Mouse (Mus musculus): Measurements from ENCODE around the gene Pbld1.

Pbld1 gene

DNA sequence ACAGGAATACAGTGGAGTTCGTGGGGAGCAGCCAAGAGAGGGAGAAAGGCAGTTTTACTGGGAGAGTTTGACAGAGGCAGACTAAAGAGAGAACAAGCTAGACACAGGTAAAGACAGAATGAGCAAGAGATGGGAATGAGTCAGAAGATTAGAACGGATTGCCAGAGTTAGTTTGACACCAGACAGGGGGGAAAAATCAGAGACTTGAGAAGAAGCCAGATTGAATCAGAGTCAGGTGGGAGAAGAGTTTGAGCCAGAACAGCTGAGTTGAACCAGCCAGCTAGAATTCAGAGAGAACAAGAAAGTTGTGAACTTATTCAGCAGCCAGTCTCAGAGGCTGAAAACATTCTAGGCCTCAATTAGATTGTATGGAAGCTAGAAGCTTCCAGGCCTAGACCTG, at the start of gene Pbld1:
Gene Pbld1, plus strand, starts transcription at position 301 of the 400 bp plus-strand sequence.
- in situ Hi-C loops (cut with MboI; ENCODE audit: low pct_unique_long_range_greater_than_20kb in 1 of 2, low sequenced_read_pairs in 2 of 2, unreplicated experiment in 1 of 2): loop anchor here in 1 of 2 experiments (10.0 kb wide), 1 partner anchor 75 kb away; the partner anchor contains the start of gene Rufy2

GRCm38 (mm10) chr10:63010268-63010667, 49.7 kb upstream of the Pbld1 start:
- in situ Hi-C loops (cut with MboI; ENCODE audit: low pct_unique_long_range_greater_than_20kb in 1 of 2, low sequenced_read_pairs in 2 of 2, unreplicated experiment in 1 of 2): no loop called here

DNA sequence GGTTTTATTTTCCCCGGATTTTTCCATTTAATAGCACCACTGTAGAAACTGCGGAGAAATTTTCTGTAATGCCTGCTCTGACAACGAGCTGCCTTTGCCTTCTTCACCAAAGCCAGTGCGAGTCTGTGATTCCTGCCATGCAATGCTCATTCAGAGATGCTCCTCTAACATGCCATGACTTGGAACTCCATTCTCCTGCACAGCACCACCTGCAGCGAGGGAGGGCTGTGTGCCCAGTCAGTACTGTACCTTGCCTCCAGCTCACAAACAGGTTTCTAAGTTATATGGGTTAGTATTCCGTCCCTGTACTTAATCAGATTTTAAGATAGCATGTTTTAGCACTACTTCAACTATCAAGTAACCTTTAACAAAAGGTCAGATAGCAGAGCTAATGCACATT, 48.4 kb upstream of the Pbld1 start:
- in situ Hi-C loops (cut with MboI; ENCODE audit: low pct_unique_long_range_greater_than_20kb in 1 of 2, low sequenced_read_pairs in 2 of 2, unreplicated experiment in 1 of 2): no loop called here

GRCm38 (mm10) chr10:63013476-63013875, 46.5 kb upstream of the Pbld1 start:
- in situ Hi-C loops (cut with MboI; ENCODE audit: low pct_unique_long_range_greater_than_20kb in 1 of 2, low sequenced_read_pairs in 2 of 2, unreplicated experiment in 1 of 2): no loop called here

- in situ Hi-C loops (cut with MboI; ENCODE audit: low pct_unique_long_range_greater_than_20kb in 1 of 2, low sequenced_read_pairs in 2 of 2, unreplicated experiment in 1 of 2): no loop called here
Observed at GRCm38 (mm10) chr10:63014168-63014567, 45.8 kb upstream of the Pbld1 start.

GRCm38 (mm10) chr10:63019304-63019703, 40.7 kb upstream of the Pbld1 start:
- in situ Hi-C loops (cut with MboI; ENCODE audit: low pct_unique_long_range_greater_than_20kb in 1 of 2, low sequenced_read_pairs in 2 of 2, unreplicated experiment in 1 of 2): no loop called here

DNA sequence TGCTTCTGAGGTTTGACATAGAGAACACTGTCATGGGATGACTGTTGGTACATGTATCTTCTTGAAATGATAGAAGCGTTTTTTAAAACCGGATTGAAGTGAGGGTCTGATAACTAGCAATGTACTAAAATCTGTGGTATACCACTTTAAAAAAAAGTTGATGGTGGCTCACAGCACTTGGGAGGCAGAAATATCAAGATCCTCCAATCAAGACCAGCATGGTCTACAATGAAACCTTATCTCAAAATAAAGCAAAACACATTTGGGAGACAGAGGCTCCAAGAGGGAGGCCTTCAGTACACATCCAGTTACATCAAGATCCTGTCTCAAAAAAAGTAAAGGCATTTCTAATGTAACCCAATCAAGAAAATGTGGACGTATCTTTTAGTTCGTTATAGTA, 38.3 kb upstream of the Pbld1 start:
- in situ Hi-C loops (cut with MboI; ENCODE audit: low pct_unique_long_range_greater_than_20kb in 1 of 2, low sequenced_read_pairs in 2 of 2, unreplicated experiment in 1 of 2): no loop called here

- in situ Hi-C loops (cut with MboI; ENCODE audit: low pct_unique_long_range_greater_than_20kb in 1 of 2, low sequenced_read_pairs in 2 of 2, unreplicated experiment in 1 of 2): no loop called here
Observed at GRCm38 (mm10) chr10:63022541-63023120, 37.3 kb upstream of the Pbld1 start.

GRCm38 (mm10) chr10:63023121-63023748, 36.7 kb upstream of the Pbld1 start:
- in situ Hi-C loops (cut with MboI; ENCODE audit: low pct_unique_long_range_greater_than_20kb in 1 of 2, low sequenced_read_pairs in 2 of 2, unreplicated experiment in 1 of 2): no loop called here

DNA sequence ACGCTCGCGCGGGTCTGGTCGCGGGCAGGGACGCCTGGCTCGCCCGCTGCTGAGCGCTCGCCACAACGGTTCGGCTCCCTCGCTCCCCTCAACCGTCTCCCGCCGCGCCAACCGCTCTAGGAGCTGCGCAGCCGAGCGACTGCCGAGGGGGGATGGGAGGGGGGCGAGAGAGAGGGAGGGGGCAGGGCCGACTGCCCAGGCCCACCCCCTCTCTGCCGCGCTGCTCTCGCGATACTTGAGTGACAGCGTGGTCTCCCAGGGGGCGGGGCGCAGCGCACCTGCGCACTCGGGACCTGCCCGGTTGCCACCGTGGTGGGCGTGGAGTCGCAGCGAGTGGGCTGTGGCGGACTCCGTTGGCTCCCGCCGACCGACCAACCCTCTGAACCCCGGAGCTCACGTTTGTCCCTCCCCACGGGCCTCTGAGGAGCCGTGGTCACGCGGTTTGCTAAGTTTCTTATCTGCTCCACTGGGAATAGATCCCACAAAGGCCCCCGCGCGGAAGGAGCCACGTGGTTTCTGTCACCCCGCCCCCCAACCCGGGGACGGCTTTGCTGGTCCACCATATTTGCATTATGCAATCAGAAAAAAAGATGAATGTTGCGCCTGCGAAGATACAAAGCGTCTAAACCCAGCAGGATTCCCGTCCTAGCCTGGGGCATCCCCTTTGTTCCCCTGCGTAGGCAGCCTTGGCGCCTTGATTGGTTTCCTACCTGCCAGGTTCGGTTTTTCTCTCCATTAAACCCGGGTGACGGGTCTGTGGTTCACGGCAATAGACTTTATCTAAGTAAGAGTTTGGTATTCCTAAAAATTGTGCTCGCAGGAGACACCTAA, 36.0 kb upstream of the Pbld1 start, which contains the start of the genes Hnrnph3 and Pbld2:
Gene Hnrnph3, minus strand, starts transcription at position 469 of the 831 bp plus-strand sequence.
Gene Pbld2, plus strand, starts transcription at position 567 of the 831 bp plus-strand sequence.
- in situ Hi-C loops (cut with MboI; ENCODE audit: low pct_unique_long_range_greater_than_20kb in 1 of 2, low sequenced_read_pairs in 2 of 2, unreplicated experiment in 1 of 2): no loop called here

- in situ Hi-C loops (cut with MboI; ENCODE audit: low pct_unique_long_range_greater_than_20kb in 1 of 2, low sequenced_read_pairs in 2 of 2, unreplicated experiment in 1 of 2): no loop called here
Observed at GRCm38 (mm10) chr10:63024580-63024910, 35.4 kb upstream of the Pbld1 start.

GRCm38 (mm10) chr10:63025016-63025415, 34.9 kb upstream of the Pbld1 start:
- in situ Hi-C loops (cut with MboI; ENCODE audit: low pct_unique_long_range_greater_than_20kb in 1 of 2, low sequenced_read_pairs in 2 of 2, unreplicated experiment in 1 of 2): no loop called here

GRCm38 (mm10) chr10:63025491-63026011, 34.4 kb upstream of the Pbld1 start:
- in situ Hi-C loops (cut with MboI; ENCODE audit: low pct_unique_long_range_greater_than_20kb in 1 of 2, low sequenced_read_pairs in 2 of 2, unreplicated experiment in 1 of 2): no loop called here

DNA sequence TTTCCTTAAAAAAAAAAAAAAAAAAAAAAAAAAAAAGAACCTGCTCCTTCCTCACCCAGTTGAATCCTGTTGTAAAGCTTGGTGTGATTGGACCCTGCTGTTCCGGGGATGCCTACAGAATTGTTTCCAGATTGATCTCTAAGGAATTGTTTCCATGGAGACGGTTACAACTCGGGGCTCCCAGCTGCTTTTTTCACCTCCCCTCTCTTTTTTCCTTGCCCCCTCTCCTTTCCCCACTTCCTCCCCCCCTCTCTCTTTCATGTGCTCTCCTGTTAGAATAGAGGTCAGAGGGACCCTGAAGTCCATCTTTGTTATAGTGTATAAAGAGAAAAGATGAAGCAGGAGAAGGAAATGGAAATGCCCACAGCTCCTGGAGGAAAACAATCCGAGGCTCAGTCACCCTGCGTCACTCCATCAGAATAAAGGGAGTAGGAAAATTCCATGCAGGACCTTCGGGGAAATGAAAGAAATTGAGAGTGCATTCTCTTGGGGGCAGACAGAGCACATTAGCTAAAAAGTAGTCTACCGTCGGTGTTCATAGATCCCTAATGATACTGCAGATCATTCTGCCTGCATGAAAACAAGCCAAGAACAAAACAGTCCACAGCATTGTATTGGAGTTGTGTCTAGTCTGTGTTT, 33.7 kb upstream of the Pbld1 start:
- in situ Hi-C loops (cut with MboI; ENCODE audit: low pct_unique_long_range_greater_than_20kb in 1 of 2, low sequenced_read_pairs in 2 of 2, unreplicated experiment in 1 of 2): no loop called here

DNA sequence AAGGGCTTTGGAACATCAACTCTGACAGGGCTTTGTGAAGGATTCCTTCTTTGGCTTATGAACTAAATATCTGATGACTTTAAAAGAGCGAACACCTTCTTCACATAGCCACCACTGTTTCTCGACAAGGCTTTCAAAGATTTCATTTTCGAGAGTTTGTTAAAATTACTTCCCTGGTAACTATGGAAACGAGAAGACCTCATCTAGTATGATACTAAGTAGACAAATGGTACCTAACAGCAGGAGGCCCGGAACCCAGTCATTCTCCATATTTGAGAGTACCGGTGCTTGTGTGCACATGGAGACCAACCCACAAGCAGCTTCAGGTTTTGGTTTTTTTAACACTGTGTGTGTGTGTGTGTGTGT, 33.2 kb upstream of the Pbld1 start:
- in situ Hi-C loops (cut with MboI; ENCODE audit: low pct_unique_long_range_greater_than_20kb in 1 of 2, low sequenced_read_pairs in 2 of 2, unreplicated experiment in 1 of 2): no loop called here

- in situ Hi-C loops (cut with MboI; ENCODE audit: low pct_unique_long_range_greater_than_20kb in 1 of 2, low sequenced_read_pairs in 2 of 2, unreplicated experiment in 1 of 2): no loop called here
Observed at GRCm38 (mm10) chr10:63027376-63028161, 32.4 kb upstream of the Pbld1 start.

DNA sequence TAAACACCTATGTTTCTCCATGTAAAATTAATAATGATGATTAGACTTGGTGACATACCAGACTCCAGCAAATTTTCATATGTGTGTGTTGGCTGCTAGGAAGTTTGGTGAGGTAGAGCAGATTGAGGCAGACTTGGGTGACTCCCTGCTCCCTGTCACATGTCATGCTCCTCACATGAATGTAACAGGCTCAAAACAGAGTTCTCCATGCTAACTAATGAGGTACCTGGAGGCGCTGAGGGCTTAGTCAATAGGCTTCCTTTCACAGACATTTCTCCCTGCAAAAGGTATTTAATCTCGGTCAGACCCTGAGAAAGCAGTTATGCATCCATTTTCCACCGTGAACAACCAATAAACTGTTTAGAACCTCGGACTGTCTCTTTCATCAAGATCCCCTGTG, 31.6 kb upstream of the Pbld1 start:
- in situ Hi-C loops (cut with MboI; ENCODE audit: low pct_unique_long_range_greater_than_20kb in 1 of 2, low sequenced_read_pairs in 2 of 2, unreplicated experiment in 1 of 2): no loop called here

- in situ Hi-C loops (cut with MboI; ENCODE audit: low pct_unique_long_range_greater_than_20kb in 1 of 2, low sequenced_read_pairs in 2 of 2, unreplicated experiment in 1 of 2): no loop called here
Observed at GRCm38 (mm10) chr10:63032267-63032666, 27.7 kb upstream of the Pbld1 start.
